Mouse (Mus musculus) embryo, embryonic 10.5 days (tissue): Measurements from ENCODE around the gene Olfr725.

Source experiments
- DNase-seq: peaks from one replicate; pipeline ENCODE4 v3.0.0-alpha.2; 2015; ENCODE audit warnings: low spot score

Gene Olfr725

GRCm38 (mm10) chr14:50040275-50040674 lies at the start of gene Olfr725:
TSS of gene Olfr725 (minus strand) at chr14:50040375.
- DNase-seq, result no peak

DNA sequence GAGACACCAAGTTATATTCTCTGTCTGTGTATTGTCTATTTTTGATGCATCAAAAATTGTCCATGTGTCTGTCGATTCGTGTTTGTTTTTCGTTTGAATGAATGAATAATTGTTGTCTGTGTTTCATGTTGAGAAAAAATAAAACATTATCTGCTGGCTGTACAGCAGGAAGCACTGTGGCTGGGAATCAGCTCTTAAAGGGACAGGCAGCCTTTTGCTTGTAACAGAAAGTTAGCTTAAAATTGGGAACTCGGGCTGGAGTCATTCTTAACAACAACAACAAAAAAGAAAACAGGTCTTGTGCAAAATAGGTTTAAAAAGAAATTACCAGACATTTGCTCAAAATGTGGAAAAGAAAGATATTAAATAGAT lies 22.5 kb upstream of the Olfr725 start:
- DNase-seq, result no peak

- DNase-seq, result peak; percentile 86
These were observed 22.0 kb upstream of the Olfr725 start for GRCm38 (mm10) chr14:50061955-50062732.

- DNase-seq, result no peak
These were observed 21.4 kb upstream of the Olfr725 start for GRCm38 (mm10) chr14:50061590-50061954.

GRCm38 (mm10) chr14:50061179-50061578 lies 21.0 kb upstream of the Olfr725 start:
- peak; percentile 69 for DNase-seq

- no peak for DNase-seq
These were observed 8.1 kb downstream of the Olfr725 start for GRCm38 (mm10) chr14:50032041-50032440.

- DNase-seq, result no peak
These were observed 8.8 kb downstream of the Olfr725 start for GRCm38 (mm10) chr14:50031356-50031755.

- DNase-seq, result no peak
These were observed 13.8 kb downstream of the Olfr725 start for GRCm38 (mm10) chr14:50026371-50026770.
